Mouse (Mus musculus) thymus, postnatal 14 days (tissue): ENCODE results near the gene Zkscan4.
"Not testable (repeated sequence)": the region's sequence is repeated elsewhere in the genome, so short reads cannot be mapped to it uniquely, and the experiment has no call there.

Source experiments
- DNase-seq: peaks from one replicate; pipeline ENCODE4 v3.0.0; 2021

Gene Zkscan4

GRCm38 (mm10) chr13:21478759-21479670 is at the start of gene Zkscan4, which contains the start of gene Gm10065:
TSS of gene Zkscan4 (plus strand) at chr13:21478907.
TSS of gene Gm10065 (minus strand) at chr13:21479441.
- DNase-seq, result peak; percentile 18

GRCm38 (mm10) chr13:21435476-21435875 is 43.2 kb upstream of the Zkscan4 start:
- DNase-seq, result no peak

- DNase-seq, result peak; percentile 75
Observed at GRCm38 (mm10) chr13:21440503-21441206, 38.1 kb upstream of the Zkscan4 start, which contains the start of gene Pgbd1. TSS of gene Pgbd1 (minus strand) at chr13:21441058.

GRCm38 (mm10) chr13:21441207-21441572 is 37.5 kb upstream of the Zkscan4 start:
- DNase-seq, result no peak

GRCm38 (mm10) chr13:21446796-21447195 is 31.9 kb upstream of the Zkscan4 start:
- DNase-seq, result no peak

- no peak for DNase-seq
Observed at GRCm38 (mm10) chr13:21447856-21448614, 30.7 kb upstream of the Zkscan4 start.

- DNase-seq, result no peak
Observed at GRCm38 (mm10) chr13:21453042-21453441, 25.7 kb upstream of the Zkscan4 start.

GRCm38 (mm10) chr13:21453449-21453848 is 25.3 kb upstream of the Zkscan4 start, which contains the start of gene Zscan26:
TSS of gene Zscan26 (minus strand) at chr13:21453730.
- peak; percentile 71 for DNase-seq

- DNase-seq, result no peak
Observed at GRCm38 (mm10) chr13:21454133-21454532, 24.6 kb upstream of the Zkscan4 start.

- DNase-seq, result no peak
Observed at GRCm38 (mm10) chr13:21456347-21456746, 22.4 kb upstream of the Zkscan4 start.

- not testable (repeated sequence) for DNase-seq
Observed at GRCm38 (mm10) chr13:21462516-21462915, 16.2 kb upstream of the Zkscan4 start.

GRCm38 (mm10) chr13:21467336-21467735 is 11.4 kb upstream of the Zkscan4 start:
- no peak for DNase-seq

GRCm38 (mm10) chr13:21468061-21469019 is 10.4 kb upstream of the Zkscan4 start, which contains the start of gene Nkapl:
TSS of gene Nkapl (minus strand) at chr13:21468509.
- DNase-seq, result peak; percentile 48

GRCm38 (mm10) chr13:21469097-21469496 is 9.6 kb upstream of the Zkscan4 start:
- DNase-seq, result no peak

GRCm38 (mm10) chr13:21472427-21472826 is 6.3 kb upstream of the Zkscan4 start:
- no peak for DNase-seq

- no peak for DNase-seq
Observed at GRCm38 (mm10) chr13:21486881-21487280, 8.2 kb downstream of the Zkscan4 start.

- DNase-seq, result no peak
Observed at GRCm38 (mm10) chr13:21492847-21493246, 14.1 kb downstream of the Zkscan4 start.

GRCm38 (mm10) chr13:21495080-21495479 is 16.4 kb downstream of the Zkscan4 start, which contains the start of gene AK157302:
TSS of gene AK157302 (plus strand) at chr13:21495223.
- DNase-seq, result peak; percentile 9

GRCm38 (mm10) chr13:21501182-21501581 is 22.5 kb downstream of the Zkscan4 start, which contains the start of gene Gm11273:
TSS of gene Gm11273 (minus strand) at chr13:21501418.
- DNase-seq, result not testable (repeated sequence)

- no peak for DNase-seq
Observed at GRCm38 (mm10) chr13:21502296-21502695, 23.6 kb downstream of the Zkscan4 start.

GRCm38 (mm10) chr13:21506221-21506649 is 27.5 kb downstream of the Zkscan4 start:
- DNase-seq, result peak; percentile 79
